Mouse (Mus musculus) midbrain, embryonic 15.5 days (tissue): Measurements from ENCODE around the gene Cdkn2c. TPM values are rescaled to one million over a fixed set of nuclear protein-coding genes. Genes with fewer than 3 reads are reported as not detected.

Source experiments
- ATAC-seq: fragments of 200-750 bp; cut with Nextera tagmentation; replicated peaks from 2 replicates; pipeline ENCODE4 v1.8.0; 2017; ENCODE audit warnings: moderate TSS enrichment
- H3K27ac ChIP-seq: fragments of 300-500 bp; sonication (generic); 2 replicates; pipeline ENCODE4 v1.5.1; 2015; ENCODE audit warnings: mild to moderate bottlenecking, inconsistent platforms
- H3K27me3 ChIP-seq: fragments of 300-500 bp; sonication (generic); replicated peaks from 2 replicates; pipeline ENCODE4 v1.6.1; 2015; ENCODE audit warnings: inconsistent platforms
- H3K36me3 ChIP-seq: fragments of 300-500 bp; sonication (generic); replicated peaks from 2 replicates; pipeline ENCODE4 v1.6.1; 2015; ENCODE audit warnings: inconsistent platforms
- H3K4me1 ChIP-seq: fragments of 300-500 bp; sonication (generic); 2 replicates; pipeline ENCODE4 v1.6.1; 2015; ENCODE audit warnings: inconsistent platforms
- H3K4me2 ChIP-seq: fragments of 300-500 bp; sonication (generic); 2 replicates; pipeline ENCODE4 v1.6.1; 2015; ENCODE audit warnings: inconsistent platforms, mild to moderate bottlenecking, moderate library complexity
- H3K4me3 ChIP-seq: fragments of 300-500 bp; sonication (generic); 2 replicates; pipeline ENCODE4 v1.5.1; 2015; ENCODE audit warnings: mild to moderate bottlenecking, inconsistent platforms
- H3K9ac ChIP-seq: fragments of 300-500 bp; sonication (generic); 2 replicates; pipeline ENCODE4 v1.6.1; 2015; ENCODE audit warnings: mild to moderate bottlenecking, inconsistent platforms
- H3K9me3 ChIP-seq: fragments of 300-500 bp; sonication (generic); 2 replicates; pipeline ENCODE4 v1.6.1; 2016; ENCODE audit warnings: inconsistent platforms
- WGBS: fragments of 180-500 bp; shearing (Covaris S2); methylation state at CpG from one replicate; pipeline ENCODE4 v1.1.7; 2015; ENCODE audit warnings: mixed read lengths; 5-methylcytosine and 5-hydroxymethylcytosine counted together
- polyA plus RNA-seq: library from polyadenylated mRNA; unstranded; fragments of >200 nt; fragmentation: Nextera tagmentation; extraction: Ambion mirVana; gene quantifications from 2 replicates; pipeline ENCODE4 v1.2.1, GENCODE M21; 2015

The Cdkn2c gene
- polyA plus RNA-seq, 1 experiment from 2014 or later = 2.5 TPM

DNA sequence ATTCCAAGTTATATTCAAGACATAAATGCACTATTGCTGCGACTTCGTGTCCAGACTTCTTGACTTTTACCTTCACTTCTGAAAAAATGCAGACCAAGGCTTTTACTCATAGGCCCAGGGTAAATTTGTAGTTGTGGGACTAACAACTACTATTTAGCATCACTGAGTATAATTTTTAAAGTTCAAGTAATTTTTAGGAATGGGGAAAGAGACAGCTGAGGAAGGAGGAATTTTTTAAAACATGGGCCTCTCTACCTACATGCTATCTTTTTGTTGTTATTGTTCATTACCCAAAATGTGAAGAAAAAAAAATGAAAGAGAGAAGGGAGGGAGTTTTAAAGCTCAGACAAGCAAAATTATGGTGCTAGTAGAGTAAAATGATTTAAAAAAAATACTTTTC, 12.3 kb downstream of the Cdkn2c start:
- H3K36me3 ChIP-seq = no peaks in the 10 kb centered on the region
- no peak for ATAC-seq
- whole genome bisulfite sequencing = 50% methylated on average over 2 of the region's 2 CpGs
- no peak overlapping the region for H3K4me3 ChIP-seq
- peaks cover 40% of the 10 kb centered on the region for H3K27me3 ChIP-seq
- H3K4me1 ChIP-seq = peaks cover 12% of the 10 kb centered on the region
- H3K9me3 ChIP-seq = no peaks in the 10 kb centered on the region
- H3K9ac ChIP-seq = no peak overlapping the region
- no peak overlapping the region for H3K4me2 ChIP-seq
- H3K27ac ChIP-seq = no peak overlapping the region

DNA sequence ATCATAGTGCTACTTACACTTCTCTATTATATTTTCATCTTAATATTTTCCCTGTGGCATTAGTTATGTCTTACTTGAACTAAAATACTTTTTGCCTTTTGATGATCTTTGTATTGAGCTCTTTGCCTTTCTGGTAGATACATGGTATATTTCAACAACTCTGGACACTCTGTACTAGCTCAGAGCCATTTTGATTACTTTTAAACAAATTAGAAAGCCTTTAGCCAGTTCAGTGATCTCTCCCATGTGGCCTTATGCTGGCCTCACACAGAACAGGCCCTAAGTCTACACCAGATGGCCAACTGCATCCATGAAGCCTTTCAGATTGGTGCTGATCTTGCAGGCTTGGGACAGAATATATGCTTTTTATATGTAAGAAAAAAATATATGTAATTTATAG, 13.7 kb downstream of the Cdkn2c start:
- peaks cover 28% of the 10 kb centered on the region for H3K27me3 ChIP-seq
- H3K4me2 ChIP-seq = no peak overlapping the region
- no peak overlapping the region for H3K9ac ChIP-seq
- H3K27ac ChIP-seq = no peak overlapping the region
- H3K36me3 ChIP-seq = no peaks in the 10 kb centered on the region
- H3K4me1 ChIP-seq = peaks cover 12% of the 10 kb centered on the region
- no peak overlapping the region for H3K4me3 ChIP-seq
- no peaks in the 10 kb centered on the region for H3K9me3 ChIP-seq
- ATAC-seq = no peak

DNA sequence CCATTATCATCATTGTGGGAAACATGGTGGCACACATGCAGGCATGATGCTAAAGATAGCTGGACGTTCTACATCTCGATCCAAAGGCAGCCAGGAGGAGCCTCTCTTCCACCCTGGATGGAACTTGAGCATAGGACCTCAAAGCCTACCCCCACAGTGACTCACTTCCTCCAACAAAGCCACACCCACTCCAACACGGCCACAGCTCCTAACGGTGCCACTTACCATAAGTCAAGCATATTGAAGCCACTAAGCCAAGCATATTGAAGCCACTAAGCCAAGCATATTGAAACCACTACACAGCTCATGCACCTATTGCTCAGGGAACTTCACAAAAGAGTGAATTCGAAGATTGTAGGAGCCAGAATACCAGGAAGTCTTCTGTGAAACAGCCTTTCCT, 17.7 kb downstream of the Cdkn2c start:
- 84% methylated on average over 5 of the region's 5 CpGs for WGBS
- Histone ChIP-seq H3K36me3 (no peaks in the 10 kb centered on the region), H3K9ac (no peak overlapping the region), H3K4me2 (no peak overlapping the region), H3K27ac (no peak overlapping the region), H3K4me3 (no peak overlapping the region), H3K9me3 (no peaks in the 10 kb centered on the region), H3K4me1 (no peaks in the 10 kb centered on the region), H3K27me3 (peaks cover 5% of the 10 kb centered on the region)
- ATAC-seq = no peak

DNA sequence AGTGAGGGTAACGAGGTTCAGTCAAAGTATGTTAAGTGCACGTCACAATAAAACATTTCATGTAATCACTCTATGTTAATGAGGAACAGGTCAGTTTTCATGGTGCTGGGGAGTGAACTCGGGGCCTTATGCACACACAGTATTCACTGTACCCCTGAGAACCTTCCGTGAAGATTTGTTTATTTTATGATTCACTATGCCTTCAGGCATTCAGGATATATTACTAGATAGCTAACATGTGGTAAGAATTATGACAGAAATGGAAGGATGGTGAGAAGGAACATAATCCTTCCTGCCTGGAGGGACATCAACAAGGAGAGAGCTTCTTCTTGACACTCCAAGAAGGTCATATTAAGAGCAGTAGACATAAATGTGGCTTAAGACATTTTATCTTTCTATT, 19.7 kb downstream of the Cdkn2c start:
- ATAC-seq = no peak
- Histone ChIP-seq H3K36me3 (no peaks in the 10 kb centered on the region), H3K27ac (no peak overlapping the region), H3K4me3 (no peak overlapping the region), H3K27me3 (0 out of 2 replicates have a peak, but pooled peaks cover 2% of the 10 kb centered on the region), H3K9ac (no peak overlapping the region), H3K4me1 (no peaks in the 10 kb centered on the region), H3K4me2 (no peak overlapping the region), H3K9me3 (no peaks in the 10 kb centered on the region)
- 82% methylated on average over 4 of the region's 4 CpGs for WGBS

DNA sequence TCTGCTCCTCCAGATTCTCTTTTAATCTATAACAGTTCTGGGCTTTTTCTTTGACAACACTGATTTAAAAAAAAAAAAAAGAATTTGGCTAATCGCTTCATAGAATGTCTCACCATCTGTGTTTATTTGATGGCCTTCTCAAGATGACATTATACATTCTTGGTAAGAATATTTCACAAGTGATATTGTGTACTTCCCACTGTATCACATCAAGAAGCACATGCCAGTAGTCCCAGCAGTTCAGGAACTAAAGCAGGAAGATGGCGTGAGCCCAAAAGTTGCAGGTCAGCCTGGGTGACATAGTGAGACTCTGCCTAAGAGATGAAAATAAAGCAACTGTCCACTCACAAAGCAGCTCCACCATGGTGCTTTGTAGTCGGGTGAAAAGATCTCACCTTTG, 25.5 kb downstream of the Cdkn2c start:
- no peaks in the 10 kb centered on the region for H3K9me3 ChIP-seq
- no peaks in the 10 kb centered on the region for H3K36me3 ChIP-seq
- H3K4me1 ChIP-seq = no peaks in the 10 kb centered on the region
- no peak overlapping the region for H3K9ac ChIP-seq
- ATAC-seq = no peak
- H3K4me2 ChIP-seq = no peak overlapping the region
- H3K4me3 ChIP-seq = no peak overlapping the region
- H3K27ac ChIP-seq = no peak overlapping the region
- H3K27me3 ChIP-seq = no peaks in the 10 kb centered on the region
- 76% methylated on average over 3 of the region's 3 CpGs for WGBS

DNA sequence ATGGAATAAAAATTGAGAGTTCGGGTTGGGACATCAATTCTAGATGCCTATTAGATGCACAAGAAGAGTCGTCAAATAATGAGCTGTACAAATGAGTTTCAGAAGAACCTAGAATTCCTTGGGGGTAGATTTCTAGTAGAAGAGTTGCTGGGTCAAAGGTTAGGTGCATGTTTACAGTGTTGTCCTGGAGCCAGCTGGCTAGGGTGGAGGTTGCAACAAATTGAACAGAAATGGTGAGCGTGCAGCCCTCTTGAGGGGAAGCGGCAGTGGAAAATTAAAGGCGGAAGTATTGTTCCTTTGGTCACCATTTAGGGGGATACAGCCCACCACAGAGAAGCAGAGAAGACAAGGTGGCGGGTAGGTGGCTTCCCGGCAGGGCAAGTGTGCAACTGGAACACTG, 26.8 kb downstream of the Cdkn2c start:
- WGBS = 93% methylated on average over 7 of the region's 7 CpGs
- Histone ChIP-seq H3K9ac (no peak overlapping the region), H3K4me2 (no peak overlapping the region), H3K9me3 (no peaks in the 10 kb centered on the region), H3K36me3 (no peaks in the 10 kb centered on the region), H3K27me3 (no peaks in the 10 kb centered on the region), H3K4me1 (no peaks in the 10 kb centered on the region), H3K4me3 (no peak overlapping the region), H3K27ac (no peak overlapping the region)
- ATAC-seq = no peak

DNA sequence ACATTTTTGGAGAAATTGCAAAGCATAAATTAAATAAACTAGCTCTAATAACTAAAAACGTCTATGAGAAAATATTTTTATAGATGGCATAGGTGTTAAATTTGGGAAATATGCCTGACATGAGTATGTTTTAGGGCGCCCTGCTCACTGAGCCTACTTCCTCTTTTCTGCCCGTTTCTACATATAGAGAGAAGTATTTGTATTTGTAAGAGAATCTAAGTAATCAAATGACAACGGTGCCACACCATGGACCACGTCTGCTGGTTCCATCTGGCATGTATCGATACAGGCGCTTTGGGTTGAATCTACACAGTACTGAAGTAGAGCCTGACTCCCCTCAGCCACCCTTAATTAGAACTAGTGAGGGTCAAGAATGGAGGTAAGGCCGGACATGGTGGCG, 27.6 kb downstream of the Cdkn2c start:
- no peaks in the 10 kb centered on the region for H3K27me3 ChIP-seq
- no peak overlapping the region for H3K9ac ChIP-seq
- 89% methylated on average over 9 of the region's 9 CpGs for WGBS
- no peaks in the 10 kb centered on the region for H3K9me3 ChIP-seq
- no peak overlapping the region for H3K27ac ChIP-seq
- no peaks in the 10 kb centered on the region for H3K4me1 ChIP-seq
- H3K4me3 ChIP-seq = no peak overlapping the region
- ATAC-seq = no peak
- H3K4me2 ChIP-seq = no peak overlapping the region
- no peaks in the 10 kb centered on the region for H3K36me3 ChIP-seq

DNA sequence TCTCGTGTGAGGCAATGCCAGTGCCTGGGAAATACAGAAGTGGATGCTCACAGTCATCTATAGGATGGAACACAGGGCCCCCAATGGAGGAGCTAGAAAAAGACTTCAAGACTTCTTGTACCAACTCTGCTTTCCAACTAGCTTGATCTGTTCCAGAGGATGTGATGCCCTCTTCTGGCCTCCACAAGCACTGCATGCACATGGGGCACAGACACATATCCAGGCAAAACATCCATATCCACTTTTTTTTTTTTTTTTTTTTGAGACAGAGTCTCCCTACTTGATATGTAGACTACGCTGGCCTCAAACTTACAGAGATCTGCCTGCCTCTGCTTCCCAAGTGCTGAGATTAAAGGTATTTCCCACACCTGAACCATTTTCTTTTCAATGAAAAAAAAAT, 32.0 kb downstream of the Cdkn2c start:
- Histone ChIP-seq H3K4me2 (no peak overlapping the region), H3K36me3 (no peaks in the 10 kb centered on the region), H3K9me3 (no peaks in the 10 kb centered on the region), H3K9ac (no peak overlapping the region), H3K4me1 (no peaks in the 10 kb centered on the region), H3K4me3 (no peak overlapping the region), H3K27ac (no peak overlapping the region), H3K27me3 (no peaks in the 10 kb centered on the region)
- WGBS = 87% methylated on average over 2 of the region's 2 CpGs
- no peak for ATAC-seq

DNA sequence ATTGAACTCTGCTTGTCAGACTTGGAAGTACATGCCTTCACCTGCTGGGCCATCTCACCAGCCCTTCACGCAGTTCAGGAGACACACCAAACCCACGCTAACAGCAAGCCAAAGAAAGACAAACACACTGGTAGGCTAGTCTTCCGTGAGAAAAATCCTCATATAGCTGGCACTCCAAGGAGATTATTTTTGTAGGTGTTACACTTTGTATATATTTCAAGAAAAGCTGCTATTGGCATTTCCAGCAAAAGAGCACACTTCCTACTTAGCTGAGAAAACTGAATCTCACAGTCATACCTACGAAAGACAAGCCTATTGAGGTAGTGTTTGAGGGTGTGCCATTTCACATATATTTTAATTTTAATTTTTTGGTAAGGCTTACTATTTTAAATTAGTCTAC, 36.0 kb downstream of the Cdkn2c start:
- H3K4me1 ChIP-seq = no peaks in the 10 kb centered on the region

DNA sequence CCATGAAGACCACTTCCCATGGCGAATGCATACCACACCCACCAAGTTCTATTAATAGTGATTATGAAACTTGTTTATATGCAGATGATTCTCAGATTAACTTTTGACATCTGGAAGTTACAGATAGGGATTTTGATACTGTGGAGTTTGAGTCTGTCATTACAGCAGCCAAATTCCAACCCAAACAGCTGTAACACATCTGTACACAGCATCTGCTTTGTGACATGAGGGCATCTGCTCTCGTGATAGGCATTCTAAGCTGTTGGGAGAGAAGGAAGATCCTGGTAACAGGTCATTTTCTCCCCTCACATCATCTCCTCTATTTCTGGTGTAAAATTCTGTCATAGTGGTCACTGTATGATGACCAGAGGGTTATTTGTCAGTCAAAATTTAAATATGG, 36.8 kb downstream of the Cdkn2c start:
- H3K9me3 ChIP-seq = no peaks in the 10 kb centered on the region
- no peaks in the 10 kb centered on the region for H3K27me3 ChIP-seq
- 68% methylated on average over 2 of the region's 2 CpGs for WGBS
- H3K9ac ChIP-seq = no peak overlapping the region
- ATAC-seq = no peak
- no peak overlapping the region for H3K4me2 ChIP-seq
- H3K27ac ChIP-seq = no peak overlapping the region
- no peaks in the 10 kb centered on the region for H3K4me1 ChIP-seq
- H3K4me3 ChIP-seq = no peak overlapping the region
- no peaks in the 10 kb centered on the region for H3K36me3 ChIP-seq

More for the DNA sequence above, 36.0 kb downstream of the Cdkn2c start:
- H3K4me3 ChIP-seq = no peak overlapping the region
- 86% methylated on average over 4 of the region's 4 CpGs for WGBS
- no peaks in the 10 kb centered on the region for H3K36me3 ChIP-seq
- no peak overlapping the region for H3K27ac ChIP-seq
- H3K27me3 ChIP-seq = no peaks in the 10 kb centered on the region
- H3K9me3 ChIP-seq = no peaks in the 10 kb centered on the region
- ATAC-seq = no peak
- no peak overlapping the region for H3K4me2 ChIP-seq
- H3K9ac ChIP-seq = no peak overlapping the region

DNA sequence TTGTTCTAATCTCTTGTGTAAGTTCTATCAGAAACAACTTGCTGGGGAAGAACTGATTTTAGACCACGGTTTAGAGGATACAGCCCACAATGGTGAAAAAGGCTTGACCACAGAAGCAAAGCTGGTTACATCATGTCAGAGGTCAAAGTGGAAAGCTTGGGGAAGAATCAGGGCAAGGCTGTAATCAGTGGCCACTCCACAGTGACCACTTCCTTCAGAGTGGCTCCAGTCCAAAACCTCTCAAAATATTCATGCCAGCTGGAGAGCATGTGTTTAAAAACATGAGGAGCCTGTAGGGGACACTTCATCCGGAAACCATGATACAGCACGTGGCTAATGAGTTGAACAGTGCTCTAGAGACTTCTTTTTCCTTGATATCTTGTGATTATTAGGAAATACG, 54.4 kb downstream of the Cdkn2c start:
- Histone ChIP-seq H3K9ac (no peak overlapping the region), H3K4me1 (no peaks in the 10 kb centered on the region), H3K27ac (no peak overlapping the region), H3K27me3 (no peaks in the 10 kb centered on the region), H3K4me3 (no peak overlapping the region), H3K4me2 (no peak overlapping the region), H3K9me3 (no peaks in the 10 kb centered on the region), H3K36me3 (no peaks in the 10 kb centered on the region)
- WGBS = 83% methylated on average over 4 of the region's 4 CpGs
- no peak for ATAC-seq
